ENCODE assay signal across 8 mouse cellular contexts in the genomic region with DNA sequence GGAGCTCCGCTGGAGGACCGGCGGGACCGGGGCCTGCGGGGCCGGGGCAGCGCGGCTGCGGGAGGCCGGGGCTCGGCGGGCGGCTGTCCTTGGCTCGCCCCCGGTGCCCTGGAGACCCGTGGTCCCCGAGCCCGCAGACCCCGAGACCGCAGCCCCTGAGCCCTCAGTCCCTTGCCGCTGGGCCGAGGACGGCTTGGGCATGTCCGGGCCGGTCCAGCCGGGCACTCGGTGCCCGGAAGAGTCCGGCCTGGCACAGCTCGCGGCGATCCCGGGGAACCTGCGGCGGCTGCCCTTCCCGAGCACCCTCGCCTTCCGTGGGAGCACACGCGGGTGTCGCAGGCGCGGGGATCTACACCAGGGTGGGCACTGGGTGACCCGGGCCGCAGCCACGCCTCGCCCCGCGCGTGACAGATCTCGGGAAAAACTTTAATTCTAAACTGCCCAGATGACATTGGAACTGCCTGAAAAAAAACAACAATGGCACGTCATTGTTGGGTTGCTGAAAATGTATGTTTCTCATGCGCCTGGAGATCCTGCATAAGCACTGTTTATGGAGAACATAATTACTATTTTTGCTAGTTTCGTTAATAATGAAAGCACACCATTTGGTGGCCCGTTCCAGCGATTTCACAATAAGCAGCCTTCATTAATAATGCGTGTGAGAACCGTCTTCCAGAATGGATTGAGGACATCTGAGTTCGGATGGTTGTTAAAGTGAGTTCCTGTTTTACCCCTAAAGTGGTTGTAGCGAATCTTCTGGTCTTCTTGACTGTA. TPM values are rescaled to one million over a fixed set of nuclear protein-coding genes. Genes with fewer than 3 reads are reported as not detected.
DNase-seq lines count a peak whose midpoint lies in the region; ATAC-seq lines count a peak whose summit lies in the region.

No protein-coding gene starts in this region.

- WGBS in heart, embryonic 15.5 days, result under 1% methylated on average over 49 of the region's 60 CpGs
- 2% methylated on average over 53 of the region's 60 CpGs for WGBS in limb, embryonic 11.5 days
- under 1% methylated on average over 48 of the region's 60 CpGs for WGBS in midbrain, embryonic 13.5 days

- no peaks in the 10 kb centered on the region for H3K27me3 ChIP-seq in heart, embryonic 15.5 days
- no peaks in the 10 kb centered on the region for H3K27me3 ChIP-seq in limb, embryonic 11.5 days (ENCODE audit: control insufficient read depth, insufficient read depth, low read length)
- peaks cover 19% of the 10 kb centered on the region; the same call in 1 of the 2 replicates for H3K27me3 ChIP-seq in midbrain, embryonic 13.5 days

- H3K9ac ChIP-seq in heart, embryonic 15.5 days, result peak overlapping the region; percentile 96
- H3K9ac ChIP-seq in limb, embryonic 11.5 days (ENCODE audit: low read length), result peak overlapping the region; percentile 91
- H3K9ac ChIP-seq in midbrain, embryonic 13.5 days (replicated peaks), result peak overlapping the region; percentile 81

- H3K4me1 ChIP-seq in heart, embryonic 15.5 days (replicated peaks), result peaks cover 35% of the 10 kb centered on the region
- no peaks in the 10 kb centered on the region for H3K4me1 ChIP-seq in limb, embryonic 11.5 days (ENCODE audit: control insufficient read depth, insufficient read depth, low read length)
- peaks cover 5% of the 10 kb centered on the region; the same call in 1 of the 2 replicates for H3K4me1 ChIP-seq in midbrain, embryonic 13.5 days (replicated peaks)

- H3K4me2 ChIP-seq in heart, embryonic 15.5 days, result peak overlapping the region; percentile 69
- peak overlapping the region; percentile 74 for H3K4me2 ChIP-seq in limb, embryonic 11.5 days (ENCODE audit: low read depth, severe bottlenecking)
- peak overlapping the region; percentile 72 for H3K4me2 ChIP-seq in midbrain, embryonic 13.5 days (replicated peaks)

- no peaks in the 10 kb centered on the region for H3K9me3 ChIP-seq in heart, embryonic 15.5 days (replicated peaks)
- H3K9me3 ChIP-seq in limb, embryonic 11.5 days (ENCODE audit: control insufficient read depth, low read length), result no peaks in the 10 kb centered on the region
- H3K9me3 ChIP-seq in midbrain, embryonic 13.5 days, result no peaks in the 10 kb centered on the region

- peak overlapping the region; percentile 82 for H3K4me3 ChIP-seq in heart, embryonic 15.5 days
- H3K4me3 ChIP-seq in limb, embryonic 11.5 days (ENCODE audit: low read depth, low read length), result peak overlapping the region; percentile 64
- H3K4me3 ChIP-seq in midbrain, embryonic 13.5 days (replicated peaks), result peak overlapping the region; percentile 72

- DNase-seq in cerebellum, adult 11 months, result peak; percentile 8
- DNase-seq in cerebellum, adult 9-10 months, result no peak
- peak; percentile 46 for DNase-seq in Muller cell, postnatal 12 days (ENCODE audit: inconsistent ontology term)
- peak; percentile 57 for DNase-seq in embryo, embryonic 10.5 days (ENCODE audit: low spot score)
- DNase-seq in limb, embryonic 11.5 days (ENCODE audit: low spot score), result peak; percentile 63
- DNase-seq in urinary bladder, postnatal 25 days (ENCODE audit: low spot score), result peak; percentile 43

- H3K36me3 ChIP-seq in heart, embryonic 15.5 days, result no peaks in the 10 kb centered on the region
- H3K36me3 ChIP-seq in limb, embryonic 11.5 days (ENCODE audit: control insufficient read depth, insufficient read depth, low read length), result no peaks in the 10 kb centered on the region
- no peaks in the 10 kb centered on the region for H3K36me3 ChIP-seq in midbrain, embryonic 13.5 days

- peak; percentile 19; the same call in 1 of the 2 replicates for ATAC-seq in heart, embryonic 15.5 days (replicated peaks; ENCODE audit: insufficient number of reproducible peaks, insufficient read depth, low FRiP score, low read depth)
- ATAC-seq in limb, embryonic 11.5 days (ENCODE audit: insufficient number of reproducible peaks, low FRiP score, low TSS enrichment, low read depth), result peak; percentile 57
- ATAC-seq in midbrain, embryonic 13.5 days, result peak; percentile 81

- peak overlapping the region; percentile 92 for H3K27ac ChIP-seq in heart, embryonic 15.5 days
- H3K27ac ChIP-seq in limb, embryonic 11.5 days (replicated peaks; ENCODE audit: low read depth, low read length), result 0 out of 2 replicates have a peak overlapping the region, but pooled peaks have one; percentile 14
- H3K27ac ChIP-seq in midbrain, embryonic 13.5 days, result no peak overlapping the region

RNA-seq across cellular contexts. Expression of a gene that starts 0.6 kb away (rescaled TPM):
- polyA plus RNA-seq in heart, embryonic 15.5 days (2015; fragmentation: Nextera tagmentation; extraction: Ambion mirVana), result 46.4 and 47.4 TPM in 2 replicates
- polyA plus RNA-seq in limb, embryonic 11.5 days (2014; fragmentation: Nextera tagmentation; extraction: Ambion mirVana), result 10.1 and 10.6 TPM in 2 replicates
- polyA plus RNA-seq in midbrain, embryonic 13.5 days (2015; fragmentation: Nextera tagmentation; extraction: Ambion mirVana), result 5.5 and 6.1 TPM in 2 replicates

Comparison
In these comparisons a context has a peak if more than half of its experiments do, and no peak if none do; other contexts are left out.
1. ATAC-seq: peak in every context shown above with its lines; median percentile 81 in midbrain, embryonic 13.5 days; 57 in limb, embryonic 11.5 days; 19 in heart, embryonic 15.5 days.